Mouse (Mus musculus) forebrain, postnatal 0 days (tissue): ENCODE results near the gene Bmp7. TPM values are rescaled to one million over a fixed set of nuclear protein-coding genes. Genes with fewer than 3 reads are reported as not detected.

Experiments
- ATAC-seq: fragments of 200-750 bp; cut with Nextera tagmentation; 2 replicates; pipeline ENCODE4 v1.8.0; 2017; ENCODE audit warnings: mild to moderate bottlenecking, moderate library complexity
- DNase-seq: peaks from one replicate; pipeline ENCODE4 v3.0.0-alpha.2; 2015
- H3K27ac ChIP-seq: fragments of 300-500 bp; sonication (generic); 2 replicates; pipeline ENCODE4 v1.5.1; 2014; ENCODE audit warnings: low read depth, mild to moderate bottlenecking, antibody characterized with exemption, low read length, moderate library complexity, mixed read lengths
- H3K27me3 ChIP-seq: fragments of 300-500 bp; sonication (generic); 2 replicates; pipeline ENCODE4 v1.6.1; 2014; ENCODE audit warnings: mild to moderate bottlenecking, low read length, mixed read lengths; ENCODE audit not compliant: insufficient read depth
- H3K36me3 ChIP-seq: fragments of 300-500 bp; sonication (generic); 2 replicates; pipeline ENCODE4 v1.6.1; 2014; ENCODE audit warnings: mild to moderate bottlenecking, moderate library complexity; ENCODE audit not compliant: insufficient read depth
- H3K4me1 ChIP-seq: fragments of 300-500 bp; sonication (generic); 2 replicates; pipeline ENCODE4 v1.6.1; 2014; ENCODE audit warnings: antibody characterized with exemption; ENCODE audit not compliant: insufficient read depth
- H3K4me2 ChIP-seq: fragments of 300-500 bp; sonication (generic); 2 replicates; pipeline ENCODE4 v1.6.1; 2014; ENCODE audit warnings: low read depth, mild to moderate bottlenecking, moderate library complexity
- H3K4me3 ChIP-seq: fragments of 300-500 bp; sonication (generic); 2 replicates; pipeline ENCODE4 v1.5.1; 2014; ENCODE audit warnings: low read depth, low read length, mixed read lengths
- H3K9ac ChIP-seq: fragments of 300-500 bp; sonication (generic); 2 replicates; pipeline ENCODE4 v1.6.1; 2014; ENCODE audit warnings: mild to moderate bottlenecking
- H3K9me3 ChIP-seq: fragments of 300-500 bp; sonication (generic); 2 replicates; pipeline ENCODE4 v1.6.1; 2016; ENCODE audit warnings: low read length
- CTCF ChIP-seq: sonication (generic); IDR thresholded peaks from 2 replicates; pipeline ENCODE4 v1.5.1; 2016; ENCODE audit warnings: antibody characterized with exemption, control low read depth, low read depth
- WGBS: fragments of 180-500 bp; shearing (Covaris S2); extraction: QIAGEN DNeasy Blood & Tissue Kit; methylation state at CpG from one replicate; pipeline ENCODE4 v1.1.7; 2014; 5-methylcytosine and 5-hydroxymethylcytosine counted together
- polyA plus RNA-seq: library from polyadenylated mRNA; unstranded; fragments of >200 nt; fragmentation: Nextera tagmentation; extraction: Ambion mirVana; gene quantifications from 2 replicates; pipeline ENCODE4 v1.2.1, GENCODE M21; 2015
- total RNA-seq: library from RNA; depleted of rRNA; stranded (reverse); fragments of >200 nt; gene quantifications from 2 replicates; pipeline ENCODE4 v1.2.3, GENCODE M21; 2014

Gene Bmp7
- total and polyA plus RNA-seq, 2 experiments from 2014 or later, result 12.4 to 21.9 TPM

GRCm38 (mm10) chr2:172927643-172928042 is 12.5 kb downstream of the Bmp7 start:
- H3K4me3 ChIP-seq, result no peak overlapping the region
- no peaks in the 10 kb centered on the region for H3K36me3 ChIP-seq
- no peak for TF ChIP-seq CTCF
- ATAC-seq (no peak), DNase-seq (no peak)
- no peak overlapping the region for H3K9ac ChIP-seq
- no peak overlapping the region for H3K27ac ChIP-seq
- no peaks in the 10 kb centered on the region for H3K9me3 ChIP-seq
- no peak overlapping the region for H3K4me2 ChIP-seq
- H3K27me3 ChIP-seq, result no peaks in the 10 kb centered on the region; the same call in 1 of the 2 replicates
- 84% methylated on average over 5 of the region's 5 CpGs for WGBS
- H3K4me1 ChIP-seq, result no peaks in the 10 kb centered on the region

- no peak overlapping the region for H3K4me3 ChIP-seq
- H3K27ac ChIP-seq, result no peak overlapping the region
- no peak overlapping the region for H3K4me2 ChIP-seq
- TF ChIP-seq CTCF, result no peak
- DNase-seq, result no peak
- no peaks in the 10 kb centered on the region for H3K4me1 ChIP-seq
- H3K9me3 ChIP-seq, result no peaks in the 10 kb centered on the region
- 81% methylated on average over 4 of the region's 4 CpGs for WGBS
- no peak for ATAC-seq
- H3K36me3 ChIP-seq, result no peaks in the 10 kb centered on the region
- no peak overlapping the region for H3K9ac ChIP-seq
- no peaks in the 10 kb centered on the region for H3K27me3 ChIP-seq
Observed at GRCm38 (mm10) chr2:172926311-172926710, 13.8 kb downstream of the Bmp7 start.

- WGBS, result 38% methylated on average over 6 of the region's 6 CpGs
- H3K4me2 ChIP-seq, result no peak overlapping the region
- DNase-seq, result no peak
- no peak overlapping the region for H3K9ac ChIP-seq
- no peak for TF ChIP-seq CTCF
- H3K36me3 ChIP-seq, result no peaks in the 10 kb centered on the region
- no peak overlapping the region for H3K4me3 ChIP-seq
- no peak overlapping the region for H3K27ac ChIP-seq
- no peaks in the 10 kb centered on the region for H3K27me3 ChIP-seq
- ATAC-seq, result no peak
- no peaks in the 10 kb centered on the region for H3K9me3 ChIP-seq
- no peaks in the 10 kb centered on the region for H3K4me1 ChIP-seq
Observed at GRCm38 (mm10) chr2:172924961-172925360, 15.2 kb downstream of the Bmp7 start.

- Histone ChIP-seq H3K4me3 (no peak overlapping the region), H3K4me2 (no peak overlapping the region), H3K27me3 (no peaks in the 10 kb centered on the region), H3K9ac (no peak overlapping the region), H3K36me3 (no peaks in the 10 kb centered on the region), H3K9me3 (no peaks in the 10 kb centered on the region), H3K4me1 (no peaks in the 10 kb centered on the region), H3K27ac (no peak overlapping the region)
- no peak for ATAC-seq
- DNase-seq, result no peak
- TF ChIP-seq CTCF, result no peak
- 90% methylated on average over 7 of the region's 7 CpGs for WGBS
Observed at GRCm38 (mm10) chr2:172923198-172923597, 16.9 kb downstream of the Bmp7 start.

GRCm38 (mm10) chr2:172922597-172922996 is 17.5 kb downstream of the Bmp7 start:
- no peaks in the 10 kb centered on the region for H3K4me1 ChIP-seq
- no peaks in the 10 kb centered on the region for H3K9me3 ChIP-seq
- no peak overlapping the region for H3K4me2 ChIP-seq
- no peak overlapping the region for H3K27ac ChIP-seq
- no peak overlapping the region for H3K4me3 ChIP-seq
- H3K27me3 ChIP-seq, result no peaks in the 10 kb centered on the region
- ATAC-seq (no peak), DNase-seq (no peak)
- no peak overlapping the region for H3K9ac ChIP-seq
- TF ChIP-seq CTCF, result no peak
- WGBS, result 48% methylated on average over 5 of the region's 5 CpGs
- no peaks in the 10 kb centered on the region for H3K36me3 ChIP-seq

- WGBS, result 90% methylated on average over 14 of the region's 14 CpGs
- H3K4me1 ChIP-seq, result no peaks in the 10 kb centered on the region
- DNase-seq (no peak), ATAC-seq (no peak)
- no peaks in the 10 kb centered on the region for H3K36me3 ChIP-seq
- H3K4me3 ChIP-seq, result no peak overlapping the region
- H3K27ac ChIP-seq, result no peak overlapping the region
- TF ChIP-seq CTCF, result no peak
- no peak overlapping the region for H3K9ac ChIP-seq
- H3K9me3 ChIP-seq, result no peaks in the 10 kb centered on the region
- H3K4me2 ChIP-seq, result no peak overlapping the region
- H3K27me3 ChIP-seq, result no peaks in the 10 kb centered on the region
Observed at GRCm38 (mm10) chr2:172914018-172914417, 26.1 kb downstream of the Bmp7 start.

GRCm38 (mm10) chr2:172911715-172912114 is 28.4 kb downstream of the Bmp7 start:
- WGBS, result 31% methylated on average over 5 of the region's 5 CpGs
- Histone ChIP-seq H3K36me3 (no peaks in the 10 kb centered on the region), H3K9ac (no peak overlapping the region), H3K4me3 (no peak overlapping the region), H3K4me1 (no peaks in the 10 kb centered on the region), H3K4me2 (no peak overlapping the region), H3K9me3 (no peaks in the 10 kb centered on the region), H3K27me3 (no peaks in the 10 kb centered on the region), H3K27ac (no peak overlapping the region)
- DNase-seq, result no peak
- 0 out of 2 replicates have a peak, but pooled peaks have one; percentile 20 for ATAC-seq
- no peak for TF ChIP-seq CTCF

- H3K4me1 ChIP-seq, result no peaks in the 10 kb centered on the region
- DNase-seq, result no peak
- H3K27ac ChIP-seq, result no peak overlapping the region
- H3K36me3 ChIP-seq, result no peaks in the 10 kb centered on the region
- no peaks in the 10 kb centered on the region for H3K9me3 ChIP-seq
- no peak for ATAC-seq
- no peak overlapping the region for H3K4me3 ChIP-seq
- H3K9ac ChIP-seq, result no peak overlapping the region
- no peaks in the 10 kb centered on the region for H3K27me3 ChIP-seq
- H3K4me2 ChIP-seq, result no peak overlapping the region
- TF ChIP-seq CTCF, result no peak
- WGBS, result 74% methylated on average over 6 of the region's 6 CpGs
Observed at GRCm38 (mm10) chr2:172911157-172911556, 29.0 kb downstream of the Bmp7 start.
